Mouse (Mus musculus) E14TG2a.4 (cell line): ENCODE data around the gene Fgb.

Source experiments
- CTCF ChIP-seq: conservative IDR thresholded peaks from 2 replicates; pipeline ENCODE4 v1.5.1; 2014; ENCODE audit warnings: low read length
- NANOG ChIP-seq: IDR thresholded peaks from 2 replicates; pipeline ENCODE4 v1.6.1; 2014; ENCODE audit warnings: borderline replicate concordance, low read length, mixed read lengths

DNA sequence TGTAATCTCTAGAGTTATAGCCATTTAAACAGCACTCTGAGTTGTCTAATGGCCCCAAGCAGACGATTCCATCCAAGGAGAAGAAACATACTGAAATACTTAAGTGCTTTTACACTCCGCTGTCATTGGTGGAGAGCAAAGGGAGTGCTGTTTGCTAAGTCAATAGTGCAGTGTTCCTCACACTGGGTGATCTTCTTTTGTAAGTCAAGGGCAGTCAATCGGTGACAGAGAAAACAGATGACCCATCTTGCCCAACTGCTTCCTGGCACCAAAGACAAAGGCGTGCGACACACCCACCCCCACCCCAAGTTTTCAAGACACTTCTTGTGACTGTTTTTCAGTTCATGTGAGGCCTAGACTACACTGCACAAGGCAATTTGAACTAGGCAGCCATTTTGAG, 2.4 kb upstream of the Fgb start:
- no peak for TF ChIP-seq CTCF
- TF ChIP-seq NANOG = no peak
